Comparison of ENCODE assay signal across 9 mouse cellular contexts in genomic region chr9:119510902-119511301, GRCm38 (mm10).
DNase-seq lines count a peak whose midpoint lies in the region; TF ChIP-seq lines count a peak whose summit lies in the region.
"Had no signal": no experiment of that assay in that cellular context is flagged by ENCODE, and none has a peak within 500 bp of the region (broad histone marks: within the 10 kb centered on the region; RNA-seq: fewer than 3 reads in every experiment).

No protein-coding gene starts in this region.

- DNase-seq in kidney, adult 18-20 months: peak; percentile 18
- no peak for DNase-seq in kidney, postnatal 14 days
- DNase-seq in brain, embryonic 14.5 days (ENCODE audit: low read depth): peak; percentile 94
- peak; percentile 53 to 57 for DNase-seq in cerebellum, postnatal 36 days
- DNase-seq in left cerebral cortex, adult 18-20 months (ENCODE audit: low spot score in 2 of 2): peak; percentile 45 to 53
- no peak for DNase-seq in urinary bladder, adult 18-20 months (ENCODE audit: low spot score in 2 of 2)
- no peak for DNase-seq in adrenal gland, adult (ENCODE audit: inconsistent age in 2 of 2, low spot score in 1 of 2)
- DNase-seq in ovary, adult 18-20 months (ENCODE audit: low spot score): no peak
- DNase-seq: gastrocnemius, postnatal 14 days had no signal

- TF ChIP-seq POLR2A in brain, embryonic 14.5 days (IDR thresholded peaks at IDR 0.05; ENCODE audit: borderline replicate concordance, extremely low read depth, insufficient read depth, insufficient read length, poor library complexity, severe bottlenecking): no peak

- TF ChIP-seq CTCF in brain, embryonic 14.5 days (IDR thresholded peaks at IDR 0.05; ENCODE audit: borderline replicate concordance, extremely low read depth, insufficient read depth, insufficient read length): no peak

Comparison
In these comparisons a context has a peak if more than half of its experiments do, and no peak if none do; other contexts are left out.
1. DNase-seq: peak in kidney, adult 18-20 months (single experiment), brain, embryonic 14.5 days (single experiment), cerebellum, postnatal 36 days (2 of 2) and left cerebral cortex, adult 18-20 months (2 of 2); none in kidney, postnatal 14 days (single experiment), urinary bladder, adult 18-20 months (0 of 2), adrenal gland, adult (0 of 2) and ovary, adult 18-20 months (single experiment).